Mouse (Mus musculus) heart, embryonic 16.5 days (tissue): Measurements from ENCODE around the gene Gm7356. TPM values are rescaled to one million over a fixed set of nuclear protein-coding genes. Genes with fewer than 3 reads are reported as not detected.
"Not testable (repeated sequence)": the region's sequence is repeated elsewhere in the genome, so short reads cannot be mapped to it uniquely, and the experiment has no call there.

ENCODE experiments used
- ATAC-seq: fragments of 200-750 bp; cut with Nextera tagmentation; replicated peaks from 2 replicates; pipeline ENCODE4 v1.8.0; 2017; ENCODE audit warnings: moderate number of reproducible peaks; ENCODE audit not compliant: insufficient read depth, low FRiP score; ENCODE audit errors: extremely low read depth
- H3K27ac ChIP-seq: fragments of 300-500 bp; sonication (generic); 2 replicates; pipeline ENCODE4 v1.5.1; 2014; ENCODE audit warnings: mild to moderate bottlenecking, low read length, control low read depth, moderate library complexity
- H3K27me3 ChIP-seq: fragments of 300-500 bp; sonication (generic); 2 replicates; pipeline ENCODE4 v1.6.1; 2014; ENCODE audit warnings: low read length, mixed read lengths; ENCODE audit not compliant: control insufficient read depth, insufficient read depth
- H3K36me3 ChIP-seq: fragments of 300-500 bp; sonication (generic); 2 replicates; pipeline ENCODE4 v1.6.1; 2014; ENCODE audit not compliant: control insufficient read depth, insufficient read depth
- H3K4me1 ChIP-seq: fragments of 300-500 bp; sonication (generic); 2 replicates; pipeline ENCODE4 v1.6.1; 2014; ENCODE audit warnings: low read length, mixed read lengths; ENCODE audit not compliant: control insufficient read depth, insufficient read depth
- H3K4me2 ChIP-seq: fragments of 300-500 bp; sonication (generic); 2 replicates; pipeline ENCODE4 v1.6.1; 2014; ENCODE audit warnings: low read depth, mild to moderate bottlenecking, control low read depth, low read length
- H3K4me3 ChIP-seq: fragments of 300-500 bp; sonication (generic); 2 replicates; pipeline ENCODE4 v1.5.1; 2014; ENCODE audit warnings: mild to moderate bottlenecking, control low read depth, low read length
- H3K9ac ChIP-seq: fragments of 300-500 bp; sonication (generic); 2 replicates; pipeline ENCODE4 v1.6.1; 2014; ENCODE audit warnings: low read length, control low read depth
- H3K9me3 ChIP-seq: fragments of 300-500 bp; sonication (generic); replicated peaks from 2 replicates; pipeline ENCODE4 v1.6.1; 2016; ENCODE audit warnings: low read length; ENCODE audit not compliant: control insufficient read depth
- WGBS: fragments of 180-500 bp; shearing (Covaris S2); extraction: QIAGEN DNeasy Blood & Tissue Kit; methylation state at CpG from one replicate; pipeline ENCODE4 v1.1.7; 2014; 5-methylcytosine and 5-hydroxymethylcytosine counted together
- polyA plus RNA-seq: library from polyadenylated mRNA; unstranded; fragments of >200 nt; fragmentation: Nextera tagmentation; extraction: Ambion mirVana; gene quantifications from 2 replicates; pipeline ENCODE4 v1.2.1, GENCODE M21; 2015

Gm7356 gene
- not detected in 2 replicates for polyA plus RNA-seq

DNA sequence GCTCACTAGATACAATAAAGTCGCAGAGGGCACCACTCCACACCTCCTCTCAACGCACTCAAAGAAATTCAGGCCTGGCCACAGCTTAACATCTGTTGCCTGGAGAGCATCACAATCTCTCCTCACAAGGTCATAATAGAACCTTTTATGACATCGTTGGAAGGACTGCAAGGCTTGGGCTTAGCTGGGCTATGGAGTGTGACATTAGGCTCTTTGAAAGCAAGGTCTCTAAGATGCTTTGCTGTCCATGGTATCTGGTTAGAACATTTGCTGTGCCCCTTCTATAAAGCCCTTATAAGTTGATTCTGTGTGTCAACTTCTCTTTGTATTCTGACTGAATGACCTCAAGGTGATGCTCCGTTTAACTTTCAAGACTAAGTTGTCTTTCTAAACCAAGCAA is at the start of gene Gm7356:
Gm7356 (minus strand) TSS at position 101 of the 400 bp plus-strand sequence.
- H3K9ac ChIP-seq, H3K27me3 ChIP-seq, ATAC-seq, H3K4me1 ChIP-seq, H3K4me2 ChIP-seq, H3K27ac ChIP-seq, H3K36me3 ChIP-seq, H3K9me3 ChIP-seq, H3K4me3 ChIP-seq: not testable (repeated sequence)
- WGBS, result 71% methylated on average over 4 of the region's 4 CpGs

DNA sequence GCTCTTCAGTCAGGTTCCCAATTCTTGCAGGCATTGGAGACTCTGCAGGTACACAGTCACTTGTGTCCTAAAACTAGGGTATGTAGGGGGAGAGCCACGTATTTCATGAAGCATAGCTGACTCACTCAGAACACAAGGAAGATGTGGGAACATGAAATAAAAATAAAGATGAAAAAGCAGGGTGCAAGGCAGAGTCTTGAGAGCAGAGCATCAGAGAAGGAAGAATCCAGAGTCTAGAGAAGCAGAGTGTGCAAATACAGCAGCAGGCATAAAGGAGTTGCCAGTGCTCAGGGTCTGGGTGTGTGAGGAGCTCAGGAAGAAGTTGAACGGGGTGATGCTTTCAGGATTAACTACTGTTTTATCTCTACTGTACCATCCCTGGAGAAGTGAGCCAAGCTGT is 38.4 kb upstream of the Gm7356 start:
- H3K27me3 ChIP-seq, H3K9me3 ChIP-seq, ATAC-seq, H3K4me1 ChIP-seq, H3K9ac ChIP-seq, H3K36me3 ChIP-seq, H3K4me2 ChIP-seq, H3K27ac ChIP-seq, H3K4me3 ChIP-seq: not testable (repeated sequence)
- 56% methylated on average over 1 of the region's 2 CpGs for WGBS

DNA sequence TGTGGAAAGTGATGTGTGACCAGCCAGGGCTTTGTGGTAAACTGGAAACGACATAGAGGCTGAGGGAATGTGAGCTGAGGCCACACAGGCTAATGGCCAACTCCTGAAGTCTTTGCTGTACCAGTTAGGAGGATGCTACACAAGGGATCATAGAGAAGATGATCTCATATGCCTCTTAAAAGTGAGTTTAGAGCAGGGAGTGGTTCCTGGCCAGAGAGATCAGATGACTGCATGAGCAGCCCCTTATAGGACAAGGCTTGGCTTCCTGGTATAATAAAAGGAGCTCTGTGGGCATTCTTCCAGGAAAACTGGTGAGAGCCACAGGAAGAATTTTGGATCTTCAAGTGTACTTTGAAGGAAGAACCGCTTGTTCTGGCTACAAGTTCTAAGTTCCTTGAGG is 33.5 kb upstream of the Gm7356 start:
- not testable (repeated sequence) for ATAC-seq, H3K4me3 ChIP-seq, H3K27ac ChIP-seq, H3K9ac ChIP-seq, H3K36me3 ChIP-seq, H3K27me3 ChIP-seq, H3K4me1 ChIP-seq, H3K4me2 ChIP-seq, H3K9me3 ChIP-seq
- WGBS, result 32% methylated on average over 1 of the region's 2 CpGs

GRCm38 (mm10) chr17:14036113-14036512 is 32.6 kb upstream of the Gm7356 start:
- not testable (repeated sequence) for ATAC-seq, H3K4me1 ChIP-seq, H3K4me3 ChIP-seq, H3K9ac ChIP-seq, H3K36me3 ChIP-seq, H3K4me2 ChIP-seq, H3K27ac ChIP-seq, H3K27me3 ChIP-seq, H3K9me3 ChIP-seq
- 67% methylated on average over 4 of the region's 4 CpGs for WGBS

- not testable (repeated sequence) for H3K4me3 ChIP-seq, H3K36me3 ChIP-seq, H3K27me3 ChIP-seq, H3K27ac ChIP-seq, H3K4me2 ChIP-seq, H3K9ac ChIP-seq, H3K9me3 ChIP-seq, ATAC-seq, H3K4me1 ChIP-seq
- 28% methylated on average over 2 of the region's 2 CpGs for WGBS
Observed at GRCm38 (mm10) chr17:13993425-13993824, 10.1 kb downstream of the Gm7356 start.

GRCm38 (mm10) chr17:13987690-13988089 is 15.8 kb downstream of the Gm7356 start:
- no peak for ATAC-seq
- Histone ChIP-seq H3K36me3 (no peaks in the 10 kb centered on the region), H3K4me2 (no peak overlapping the region), H3K27me3 (no peaks in the 10 kb centered on the region), H3K4me1 (no peaks in the 10 kb centered on the region), H3K9me3 (no peaks in the 10 kb centered on the region), H3K4me3 (no peak overlapping the region), H3K9ac (no peak overlapping the region), H3K27ac (no peak overlapping the region)
- 81% methylated on average over 1 of the region's 1 CpGs for WGBS

DNA sequence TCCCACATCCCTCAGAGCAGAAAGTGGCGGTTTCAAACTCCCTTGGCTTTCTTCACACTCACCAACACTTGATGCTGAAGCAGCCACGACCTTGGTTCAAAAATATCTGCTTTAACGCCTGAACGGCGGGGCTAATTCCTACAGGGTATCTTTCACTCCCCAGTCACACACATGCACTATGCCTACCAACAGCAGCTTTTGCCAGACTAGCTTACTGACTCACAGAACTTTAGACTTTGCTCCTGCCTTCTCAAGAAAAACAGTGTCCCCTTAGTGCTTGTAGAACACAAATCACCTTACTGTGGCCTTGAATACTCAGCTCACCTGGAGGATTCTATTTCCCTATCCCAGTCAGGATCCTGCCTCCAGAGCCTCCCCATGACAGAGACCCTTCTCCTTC is 32.7 kb downstream of the Gm7356 start:
- not testable (repeated sequence) for H3K4me2 ChIP-seq, ATAC-seq, H3K9me3 ChIP-seq, H3K27me3 ChIP-seq, H3K9ac ChIP-seq, H3K4me1 ChIP-seq, H3K4me3 ChIP-seq, H3K27ac ChIP-seq, H3K36me3 ChIP-seq
- 42% methylated on average over 5 of the region's 5 CpGs for WGBS

- ATAC-seq, H3K4me1 ChIP-seq, H3K36me3 ChIP-seq, H3K9me3 ChIP-seq, H3K27ac ChIP-seq, H3K4me3 ChIP-seq, H3K27me3 ChIP-seq, H3K9ac ChIP-seq, H3K4me2 ChIP-seq: not testable (repeated sequence)
- WGBS, result 69% methylated on average over 1 of the region's 2 CpGs
Observed at GRCm38 (mm10) chr17:13969917-13970316, 33.6 kb downstream of the Gm7356 start.

GRCm38 (mm10) chr17:13965048-13965447 is 38.5 kb downstream of the Gm7356 start:
- ATAC-seq, H3K27ac ChIP-seq, H3K4me1 ChIP-seq, H3K36me3 ChIP-seq, H3K27me3 ChIP-seq, H3K9ac ChIP-seq, H3K4me2 ChIP-seq, H3K4me3 ChIP-seq, H3K9me3 ChIP-seq: not testable (repeated sequence)
- WGBS, result 18% methylated on average over 1 of the region's 2 CpGs

GRCm38 (mm10) chr17:13962245-13962644 is 41.3 kb downstream of the Gm7356 start:
- 84% methylated on average over 3 of the region's 3 CpGs for WGBS
- not testable (repeated sequence) for H3K4me2 ChIP-seq, ATAC-seq, H3K36me3 ChIP-seq, H3K9me3 ChIP-seq, H3K27me3 ChIP-seq, H3K27ac ChIP-seq, H3K4me3 ChIP-seq, H3K9ac ChIP-seq, H3K4me1 ChIP-seq
